Mouse (Mus musculus) midbrain, embryonic 11.5 days (tissue): ENCODE results near the gene Lrrc75b. TPM values are rescaled to one million over a fixed set of nuclear protein-coding genes. Genes with fewer than 3 reads are reported as not detected.
"Not testable (repeated sequence)": the region's sequence is repeated elsewhere in the genome, so short reads cannot be mapped to it uniquely, and the experiment has no call there.

ENCODE experiments used
- ATAC-seq: fragments of 200-750 bp; cut with Nextera tagmentation; 2 replicates; pipeline ENCODE4 v1.8.0; 2017; ENCODE audit warnings: moderate TSS enrichment, moderate library complexity; ENCODE audit not compliant: low FRiP score
- DNase-seq: peaks from one replicate; pipeline ENCODE4 v3.0.0; 2015; ENCODE audit warnings: low spot score; ENCODE audit errors: missing footprints
- H3K27ac ChIP-seq: fragments of 300-500 bp; sonication (generic); 2 replicates; pipeline ENCODE4 v1.5.1; 2014; ENCODE audit warnings: low read depth, low read length
- H3K27me3 ChIP-seq: fragments of 300-500 bp; sonication (generic); 2 replicates; pipeline ENCODE4 v1.6.1; 2014; ENCODE audit warnings: mild to moderate bottlenecking, low read length, moderate library complexity, mixed read lengths; ENCODE audit not compliant: control insufficient read depth, insufficient read depth
- H3K36me3 ChIP-seq: fragments of 300-500 bp; sonication (generic); 2 replicates; pipeline ENCODE4 v1.6.1; 2014; ENCODE audit warnings: mild to moderate bottlenecking, low read length, moderate library complexity, mixed read lengths; ENCODE audit not compliant: control insufficient read depth, insufficient read depth
- H3K4me1 ChIP-seq: fragments of 300-500 bp; sonication (generic); 2 replicates; pipeline ENCODE4 v1.6.1; 2014; ENCODE audit warnings: low read length; ENCODE audit not compliant: control insufficient read depth, insufficient read depth
- H3K4me2 ChIP-seq: fragments of 300-500 bp; sonication (generic); 2 replicates; pipeline ENCODE4 v1.6.1; 2014; ENCODE audit warnings: mild to moderate bottlenecking, moderate library complexity
- H3K4me3 ChIP-seq: fragments of 300-500 bp; sonication (generic); 2 replicates; pipeline ENCODE4 v1.5.1; 2014; ENCODE audit warnings: low read depth, low read length
- H3K9ac ChIP-seq: fragments of 300-500 bp; sonication (generic); 2 replicates; pipeline ENCODE4 v1.6.1; 2014; ENCODE audit warnings: low read length
- H3K9me3 ChIP-seq: fragments of 300-500 bp; sonication (generic); 2 replicates; pipeline ENCODE4 v1.6.1; 2016; ENCODE audit warnings: low read length; ENCODE audit not compliant: control insufficient read depth
- WGBS: fragments of 180-500 bp; shearing (Covaris S2); extraction: QIAGEN DNeasy Blood & Tissue Kit; methylation state at CpG from one replicate; pipeline ENCODE4 v1.1.7; 2014; 5-methylcytosine and 5-hydroxymethylcytosine counted together
- polyA plus RNA-seq: library from polyadenylated mRNA; unstranded; fragments of >200 nt; fragmentation: Nextera tagmentation; extraction: Ambion mirVana; gene quantifications from 2 replicates; pipeline ENCODE4 v1.2.1, GENCODE M21; 2014

Lrrc75b gene
- polyA plus RNA-seq, 1 experiment from 2014 or later = 3.3 TPM

DNA sequence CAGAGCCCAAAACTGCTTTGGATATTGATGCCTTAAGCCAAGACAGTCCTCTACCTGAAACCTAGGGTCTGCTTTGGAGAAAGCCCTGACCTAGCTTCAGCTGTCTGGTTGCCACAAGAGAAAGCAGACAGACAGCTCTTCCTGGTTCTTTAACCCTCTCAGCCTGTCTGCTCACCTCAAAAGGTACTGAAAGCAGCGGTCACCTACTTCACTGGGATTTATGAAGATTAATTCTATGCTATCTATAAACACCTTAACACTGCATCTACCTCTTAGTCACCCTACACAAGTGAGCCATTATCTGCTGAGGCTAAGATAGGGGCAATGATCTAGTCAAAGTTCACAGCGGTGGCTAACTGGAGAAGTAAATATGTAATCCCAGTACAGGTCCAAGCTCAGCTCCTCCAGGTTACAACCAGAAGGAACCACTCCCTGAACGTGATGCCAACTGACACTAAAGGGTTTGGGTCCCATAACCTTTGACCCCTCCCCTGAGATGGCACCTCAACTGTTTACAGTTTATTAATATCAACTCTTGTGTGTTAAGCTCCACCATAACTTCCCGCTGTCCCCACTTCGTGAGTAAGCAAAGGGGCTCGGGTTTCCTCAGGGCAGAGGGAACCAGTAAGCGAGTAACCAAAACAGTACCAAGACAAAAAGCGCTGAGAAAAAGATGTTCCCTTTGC is 43.9 kb downstream of the Lrrc75b start:
- Histone ChIP-seq H3K4me1 (peaks cover 14% of the 10 kb centered on the region), H3K36me3 (peaks cover 3% of the 10 kb centered on the region), H3K27ac (no peak overlapping the region), H3K4me2 (peak overlapping the region; percentile 63), H3K9ac (peak overlapping the region; percentile 75), H3K27me3 (no peaks in the 10 kb centered on the region), H3K9me3 (no peaks in the 10 kb centered on the region), H3K4me3 (peak overlapping the region; percentile 71)
- ATAC-seq = no peak
- WGBS = 32% methylated on average over 8 of the region's 8 CpGs
- DNase-seq = no peak

DNA sequence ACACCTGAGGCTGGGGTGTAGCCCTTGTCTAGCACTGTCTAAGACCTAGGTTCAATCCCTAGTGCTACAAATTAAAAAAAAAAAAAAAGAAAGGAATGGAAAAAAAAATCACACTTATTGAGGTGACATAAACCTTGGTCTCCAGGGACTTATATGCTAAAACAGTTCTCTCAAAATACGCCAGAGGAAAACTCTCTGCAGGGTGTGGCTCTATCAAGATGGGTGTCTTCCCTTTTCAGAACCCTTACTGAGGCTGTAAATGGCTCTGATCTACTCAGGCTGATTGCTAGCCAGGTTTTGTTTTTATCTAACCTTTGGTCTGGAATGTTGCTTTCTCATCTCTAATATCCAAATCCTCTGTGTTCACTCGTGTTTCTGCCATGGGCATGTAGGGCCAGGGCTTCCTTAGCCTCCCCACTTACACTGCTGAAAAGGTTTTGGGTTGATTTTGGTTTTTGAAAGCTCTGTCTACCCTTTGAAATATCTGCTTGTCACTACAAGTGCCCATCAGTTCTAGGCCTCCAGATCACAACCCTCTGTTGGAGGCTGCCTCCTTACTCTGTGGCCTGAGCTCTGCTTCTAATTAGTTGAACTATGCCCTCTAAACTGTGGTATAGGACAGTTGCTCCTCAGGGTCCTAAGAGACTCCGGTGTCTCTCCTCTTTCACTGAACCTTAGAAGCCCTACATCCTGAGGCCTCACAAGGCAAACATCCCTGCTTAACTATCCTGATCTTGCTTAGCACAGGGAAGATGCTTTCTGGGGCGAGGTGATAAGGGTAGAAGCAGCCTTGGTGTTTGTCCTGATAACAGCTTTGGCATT is 44.7 kb downstream of the Lrrc75b start:
- H3K4me1 ChIP-seq = peaks cover 14% of the 10 kb centered on the region
- no peak overlapping the region for H3K4me3 ChIP-seq
- no peaks in the 10 kb centered on the region for H3K9me3 ChIP-seq
- H3K36me3 ChIP-seq = peaks cover 7% of the 10 kb centered on the region; the same call in 1 of the 2 replicates
- no peak overlapping the region for H3K4me2 ChIP-seq
- WGBS = 80% methylated on average over 4 of the region's 4 CpGs
- ATAC-seq = no peak
- H3K9ac ChIP-seq = no peak overlapping the region
- no peaks in the 10 kb centered on the region for H3K27me3 ChIP-seq
- no peak for DNase-seq
- H3K27ac ChIP-seq = no peak overlapping the region

DNA sequence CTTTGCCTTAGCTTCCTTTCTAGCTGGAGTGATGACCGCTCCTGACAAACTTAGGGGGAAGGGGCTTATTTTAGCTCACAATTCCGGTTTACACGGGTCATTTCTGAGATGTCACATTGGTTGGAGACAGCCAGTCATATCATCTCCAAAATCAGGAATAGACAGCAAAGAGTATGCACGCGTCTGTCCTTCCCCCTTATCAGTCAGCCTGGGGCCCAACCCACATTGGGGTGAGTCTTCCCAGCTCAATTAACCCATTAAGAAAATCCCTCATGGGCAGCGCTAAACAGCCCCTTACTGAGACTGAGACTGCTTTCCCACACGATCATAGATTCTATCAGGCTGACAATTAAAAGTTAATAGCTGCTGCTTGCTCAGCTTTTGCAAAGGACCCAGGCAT is 45.8 kb downstream of the Lrrc75b start:
- 84% methylated on average over 7 of the region's 7 CpGs for WGBS
- no peak overlapping the region for H3K9ac ChIP-seq
- DNase-seq (no peak), ATAC-seq (no peak)
- H3K36me3 ChIP-seq = peaks cover 14% of the 10 kb centered on the region
- no peaks in the 10 kb centered on the region for H3K27me3 ChIP-seq
- H3K9me3 ChIP-seq = no peaks in the 10 kb centered on the region
- peaks cover 14% of the 10 kb centered on the region for H3K4me1 ChIP-seq
- H3K27ac ChIP-seq = no peak overlapping the region
- no peak overlapping the region for H3K4me2 ChIP-seq
- H3K4me3 ChIP-seq = no peak overlapping the region

DNA sequence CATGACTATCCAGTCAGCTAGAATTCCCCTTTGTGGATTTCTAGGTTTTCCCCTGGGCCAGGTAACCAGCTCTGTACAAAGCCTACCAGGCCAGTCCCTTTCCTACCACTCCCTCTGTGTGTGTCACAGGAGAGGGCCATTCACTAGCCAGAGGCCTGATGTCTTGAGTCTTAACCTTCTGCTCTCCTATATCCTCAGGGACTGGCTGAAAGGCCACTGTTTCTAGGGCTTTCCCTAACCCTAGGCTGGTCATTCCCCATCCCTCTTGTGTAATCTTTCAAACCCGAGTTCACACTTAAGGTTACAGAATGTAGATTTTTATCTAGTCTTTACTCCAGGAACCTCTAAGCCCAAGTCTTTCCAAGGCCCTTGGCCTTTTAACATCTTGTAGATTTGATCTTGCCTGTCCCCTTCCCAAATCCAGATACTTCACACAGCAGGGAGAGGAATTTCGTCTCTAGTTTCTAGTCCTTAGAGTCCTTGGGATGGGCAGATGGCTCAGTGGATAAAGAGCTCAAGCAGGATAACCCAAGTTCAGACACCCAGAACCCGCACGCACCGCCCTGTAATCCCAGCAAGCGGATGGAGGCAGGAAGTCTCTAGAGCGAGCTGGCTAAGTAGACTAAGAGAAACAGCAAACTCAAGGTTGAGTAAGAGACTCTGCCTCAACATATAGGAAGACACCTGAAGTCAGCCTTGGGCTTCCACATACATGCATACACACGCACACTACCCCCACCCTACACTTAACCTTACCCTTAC is 46.6 kb downstream of the Lrrc75b start:
- Histone ChIP-seq H3K27me3 (no peaks in the 10 kb centered on the region), H3K9ac (no peak overlapping the region), H3K36me3 (peaks cover 20% of the 10 kb centered on the region), H3K4me1 (peaks cover 10% of the 10 kb centered on the region), H3K27ac (no peak overlapping the region), H3K9me3 (no peaks in the 10 kb centered on the region), H3K4me2 (no peak overlapping the region), H3K4me3 (no peak overlapping the region)
- ATAC-seq (no peak), DNase-seq (no peak)
- WGBS = 89% methylated on average over 8 of the region's 8 CpGs

DNA sequence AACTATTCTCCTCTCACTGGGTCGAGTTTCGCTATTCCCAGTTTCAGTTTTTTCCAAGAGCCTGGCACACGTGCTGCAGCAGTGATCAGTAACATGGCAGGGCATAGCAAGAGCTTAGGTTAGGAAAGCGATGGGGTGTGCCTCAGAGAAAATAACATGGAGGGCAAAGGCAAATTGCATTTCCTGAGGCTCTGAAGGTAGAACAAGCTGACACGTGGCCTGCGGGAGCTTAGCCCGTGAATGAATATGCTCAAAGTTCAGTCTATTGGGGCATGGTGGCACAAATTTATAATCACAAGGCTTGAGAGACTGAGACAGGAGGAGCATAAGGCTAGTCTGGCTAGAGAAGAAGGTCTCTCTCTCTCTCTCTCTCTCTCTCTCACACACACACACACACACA is 47.3 kb downstream of the Lrrc75b start:
- no peaks in the 10 kb centered on the region for H3K9me3 ChIP-seq
- H3K4me3 ChIP-seq = no peak overlapping the region
- peaks cover 22% of the 10 kb centered on the region for H3K36me3 ChIP-seq
- H3K4me1 ChIP-seq = peaks cover 9% of the 10 kb centered on the region
- WGBS = 90% methylated on average over 7 of the region's 7 CpGs
- ATAC-seq (no peak), DNase-seq (no peak)
- H3K27ac ChIP-seq = no peak overlapping the region
- H3K9ac ChIP-seq = no peak overlapping the region
- H3K4me2 ChIP-seq = no peak overlapping the region
- H3K27me3 ChIP-seq = no peaks in the 10 kb centered on the region

DNA sequence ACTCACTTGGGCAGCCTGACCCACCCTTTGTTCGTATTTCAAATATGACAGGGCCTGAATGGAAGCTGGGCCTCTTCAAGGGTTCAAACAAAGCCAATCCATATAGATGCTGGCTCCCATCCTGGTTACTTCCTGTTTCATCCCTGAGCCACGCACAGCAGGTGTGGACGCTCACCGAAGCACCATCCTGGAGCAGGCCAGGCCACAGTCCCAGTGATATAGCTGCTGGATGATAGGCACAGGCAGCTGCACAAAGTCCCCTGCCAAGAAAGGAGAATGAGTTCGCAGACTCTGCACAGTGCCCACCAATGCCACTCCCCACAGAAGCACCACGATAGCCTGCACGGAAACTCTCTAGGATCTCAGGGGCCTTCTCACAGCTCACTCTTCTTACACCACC is 48.2 kb downstream of the Lrrc75b start:
- Histone ChIP-seq H3K9me3 (no peaks in the 10 kb centered on the region), H3K36me3 (peaks cover 25% of the 10 kb centered on the region), H3K9ac (no peak overlapping the region), H3K27ac (no peak overlapping the region), H3K4me1 (peaks cover 9% of the 10 kb centered on the region), H3K4me3 (no peak overlapping the region), H3K27me3 (no peaks in the 10 kb centered on the region), H3K4me2 (no peak overlapping the region)
- 94% methylated on average over 7 of the region's 7 CpGs for WGBS
- DNase-seq (no peak), ATAC-seq (no peak)

DNA sequence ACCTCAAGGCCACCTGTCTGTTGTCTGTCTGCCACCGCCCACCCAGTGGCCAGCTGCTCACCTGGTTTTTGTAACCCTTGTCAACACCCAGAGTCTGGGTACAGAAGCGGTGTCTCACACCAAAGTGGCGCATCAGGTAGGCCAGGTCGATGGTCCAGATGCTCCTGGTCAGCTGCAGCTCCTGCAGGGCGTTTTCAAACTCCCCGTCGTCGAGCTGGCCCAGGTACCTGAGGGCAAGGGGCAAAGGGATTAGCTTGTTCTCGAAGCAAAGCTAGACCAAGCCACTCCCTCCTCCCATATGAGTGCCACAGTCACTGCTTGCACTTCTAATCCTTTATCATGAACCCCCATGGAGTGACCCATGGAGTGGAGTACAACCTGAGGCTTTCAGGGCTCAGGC is 49.1 kb downstream of the Lrrc75b start:
- Histone ChIP-seq H3K4me2 (no peak overlapping the region), H3K9me3 (no peaks in the 10 kb centered on the region), H3K27ac (no peak overlapping the region), H3K4me1 (peaks cover 4% of the 10 kb centered on the region), H3K9ac (no peak overlapping the region), H3K4me3 (no peak overlapping the region), H3K27me3 (no peaks in the 10 kb centered on the region), H3K36me3 (peaks cover 25% of the 10 kb centered on the region)
- DNase-seq (peak; percentile 37), ATAC-seq (no peak)
- WGBS = 85% methylated on average over 9 of the region's 9 CpGs

DNA sequence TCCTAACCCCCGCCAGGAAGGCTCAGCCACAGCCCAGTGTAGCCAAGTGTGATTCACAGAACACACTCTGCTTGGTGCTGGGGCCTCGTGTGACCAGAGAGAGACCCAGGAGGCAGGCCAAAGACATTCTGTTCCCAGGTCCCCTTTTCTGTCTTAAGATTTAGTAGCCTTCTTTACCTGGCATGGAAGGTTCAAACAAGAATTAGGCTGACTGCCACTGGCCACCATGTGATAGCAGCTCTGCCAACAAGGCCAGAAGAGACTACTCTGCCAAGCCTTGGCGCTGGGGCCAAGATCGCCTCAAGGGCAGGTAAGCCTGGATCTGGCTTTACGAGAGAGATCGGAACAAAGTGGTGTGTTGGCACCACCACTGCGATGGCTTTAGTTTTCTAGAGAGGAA is 49.7 kb downstream of the Lrrc75b start:
- Histone ChIP-seq H3K4me2 (no peak overlapping the region), H3K4me1 (no peaks in the 10 kb centered on the region), H3K36me3 (peaks cover 25% of the 10 kb centered on the region), H3K9me3 (no peaks in the 10 kb centered on the region), H3K4me3 (no peak overlapping the region), H3K27ac (no peak overlapping the region), H3K9ac (no peak overlapping the region), H3K27me3 (no peaks in the 10 kb centered on the region)
- WGBS = 93% methylated on average over 7 of the region's 7 CpGs
- DNase-seq = no peak
- no peak for ATAC-seq

DNA sequence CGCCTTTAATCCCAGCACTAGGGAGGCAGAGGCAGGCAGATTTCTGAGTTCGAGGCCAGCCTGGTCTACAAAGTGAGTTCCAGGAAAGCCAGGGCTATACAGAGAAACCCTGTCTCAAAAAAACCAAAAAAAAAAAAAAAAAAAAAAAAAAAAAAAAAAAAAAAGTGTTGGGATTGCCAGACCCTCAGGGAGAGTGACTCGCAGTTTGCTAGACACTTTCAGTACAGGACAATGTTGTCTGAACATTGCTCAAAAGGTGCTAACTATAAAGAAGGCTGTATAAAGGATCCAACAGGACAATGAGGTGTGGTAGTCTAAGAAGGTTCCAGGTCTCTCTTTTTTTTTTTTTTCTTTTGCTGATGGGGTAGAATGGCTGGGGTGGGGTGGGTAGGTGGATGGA is 54.2 kb downstream of the Lrrc75b start:
- 91% methylated on average over 3 of the region's 3 CpGs for WGBS
- not testable (repeated sequence) for ATAC-seq, DNase-seq, H3K4me3 ChIP-seq, H3K27ac ChIP-seq, H3K9ac ChIP-seq, H3K27me3 ChIP-seq, H3K4me2 ChIP-seq, H3K4me1 ChIP-seq, H3K9me3 ChIP-seq
- H3K36me3 ChIP-seq = peaks cover 23% of the 10 kb centered on the region
